Mouse (Mus musculus) gastrocnemius, postnatal 14 days (tissue): ENCODE results near the gene S100a3. TPM values are rescaled to one million over a fixed set of nuclear protein-coding genes. Genes with fewer than 3 reads are reported as not detected.

Experiments used
- DNase-seq: peaks from one replicate; pipeline ENCODE4 v3.0.0; 2021; ENCODE audit warnings: mixed read lengths
- intact Hi-C: fragments of 180-260 bp; cut with DNase I; formaldehyde crosslinking; loops from one replicate; pipeline ENCODE4 v1.15.1; 2025; ENCODE audit warnings: low total_unique reads
- total RNA-seq, 2 experiments: library from RNA; stranded (reverse); gene quantifications; 2 replicates each; pipeline ENCODE4 v1.2.3; 2021

The S100a3 gene
- total RNA-seq, 2 experiments from 2014 or later: 0.45 TPM; not detected in 1

DNA sequence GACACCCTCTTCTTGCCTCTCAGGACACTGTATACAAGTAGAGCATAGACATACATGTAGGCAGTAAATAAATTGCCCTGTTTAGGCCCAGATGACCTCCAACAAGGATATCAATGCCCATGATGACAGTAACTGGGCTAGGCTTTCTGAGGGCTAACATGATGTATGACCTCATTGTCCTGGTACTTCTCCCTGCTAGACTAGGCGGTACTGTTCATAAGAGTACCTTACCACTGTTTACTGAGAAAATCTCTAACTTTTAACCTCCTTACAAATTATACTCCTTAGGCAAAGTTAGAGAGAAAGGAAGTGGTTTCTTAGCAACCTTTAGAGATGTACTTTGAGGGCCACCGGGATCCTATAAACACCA lies 10.0 kb upstream of the S100a3 start:
- DNase-seq: no peak
- intact Hi-C loops: no loop called here

DNA sequence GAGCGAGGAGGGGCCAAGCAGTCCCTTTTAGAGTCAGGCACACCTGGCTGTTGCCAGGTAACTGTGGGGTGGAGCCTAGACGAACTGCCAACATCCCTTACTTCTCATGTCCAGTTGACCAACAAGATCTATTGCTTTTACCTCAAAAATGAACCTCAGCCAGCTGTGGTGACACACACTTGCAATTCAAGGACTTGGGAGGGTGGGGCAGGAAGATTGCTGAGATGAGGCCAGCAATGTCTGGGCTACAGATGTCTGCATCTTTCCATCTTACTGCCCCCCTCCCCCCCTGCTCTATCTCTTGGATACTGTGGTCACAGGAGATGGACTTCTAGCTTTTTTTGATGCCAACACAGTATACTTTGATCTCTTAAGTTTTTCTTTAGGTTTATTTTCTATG lies 8.1 kb upstream of the S100a3 start:
- DNase-seq: no peak
- intact Hi-C loops: no loop called here

DNA sequence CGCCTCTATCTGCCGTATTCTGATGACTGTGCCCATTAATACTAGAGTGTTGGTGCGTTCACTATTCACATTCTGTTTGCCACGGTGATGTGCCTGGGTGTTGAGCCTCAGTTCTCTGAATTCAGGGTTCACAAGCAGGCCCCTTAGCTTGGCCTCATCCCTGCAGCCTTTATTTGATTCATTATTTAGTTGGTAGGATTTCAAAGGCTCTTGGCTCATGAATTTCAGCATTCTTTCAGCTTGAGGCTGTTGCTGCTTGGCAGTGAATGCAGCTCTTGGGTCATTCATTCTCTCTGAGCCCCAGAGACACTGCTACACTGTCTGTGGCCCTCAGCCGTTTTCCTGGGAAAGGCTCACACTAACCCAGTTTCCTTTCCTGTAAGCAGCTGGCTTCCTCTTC lies 4.4 kb upstream of the S100a3 start:
- intact Hi-C loops: no loop called here
- DNase-seq: peak; percentile 56

GRCm38 (mm10) chr3:90574691-90575090 lies 14.3 kb downstream of the S100a3 start:
- peak; percentile 48 for DNase-seq
- intact Hi-C loops: no loop called here

DNA sequence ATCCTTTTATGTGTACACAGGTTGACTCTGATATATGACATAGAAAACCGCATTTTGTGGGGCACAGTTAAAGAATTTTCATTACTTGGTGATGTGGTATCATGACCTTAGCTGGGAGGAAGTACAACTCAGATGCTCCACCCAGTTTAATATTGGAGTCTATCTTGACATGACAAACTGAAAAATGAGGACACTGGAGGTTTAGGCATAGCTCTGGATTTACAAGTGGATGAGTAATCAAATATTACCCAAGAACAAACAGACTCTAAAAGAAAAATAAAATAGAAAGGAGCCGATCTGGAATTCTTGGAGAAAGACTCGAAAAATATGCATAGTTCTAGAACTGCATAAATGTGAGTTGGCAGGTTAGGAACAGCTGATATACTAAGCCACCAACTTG lies 14.9 kb downstream of the S100a3 start:
- no peak for DNase-seq
- intact Hi-C loops: no loop called here

DNA sequence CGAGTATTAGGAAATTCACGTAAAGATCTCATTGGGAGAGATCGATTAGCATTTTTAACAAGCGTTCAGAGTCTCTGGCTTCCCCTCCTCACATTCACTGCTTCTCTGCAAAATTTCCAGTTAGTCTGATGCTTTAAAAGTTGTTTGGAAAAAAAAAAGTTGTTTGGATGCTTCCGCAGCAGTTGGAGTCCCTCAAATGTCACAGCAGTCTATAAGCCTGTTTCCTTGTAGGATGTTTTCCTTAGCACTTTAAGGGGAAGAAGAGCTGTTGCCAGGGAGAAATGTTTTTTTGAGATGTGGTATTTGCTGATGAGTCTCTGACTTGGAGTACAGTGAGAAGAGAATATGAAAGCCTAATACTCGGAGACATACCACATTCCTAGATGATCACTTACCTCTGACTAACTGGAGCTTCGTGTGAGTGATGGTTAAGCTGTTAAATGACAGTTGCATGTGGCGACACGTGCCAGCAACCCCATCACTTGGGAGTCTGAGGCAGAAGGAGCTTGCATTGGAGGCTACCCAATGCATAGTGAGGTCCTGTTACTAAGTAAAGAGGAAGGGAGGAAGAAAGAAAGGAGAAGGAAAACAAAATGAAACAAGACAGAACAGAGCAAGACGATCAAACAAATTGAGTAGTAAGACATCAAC lies 16.1 kb downstream of the S100a3 start:
- DNase-seq: no peak
- intact Hi-C loops: no loop called here

DNA sequence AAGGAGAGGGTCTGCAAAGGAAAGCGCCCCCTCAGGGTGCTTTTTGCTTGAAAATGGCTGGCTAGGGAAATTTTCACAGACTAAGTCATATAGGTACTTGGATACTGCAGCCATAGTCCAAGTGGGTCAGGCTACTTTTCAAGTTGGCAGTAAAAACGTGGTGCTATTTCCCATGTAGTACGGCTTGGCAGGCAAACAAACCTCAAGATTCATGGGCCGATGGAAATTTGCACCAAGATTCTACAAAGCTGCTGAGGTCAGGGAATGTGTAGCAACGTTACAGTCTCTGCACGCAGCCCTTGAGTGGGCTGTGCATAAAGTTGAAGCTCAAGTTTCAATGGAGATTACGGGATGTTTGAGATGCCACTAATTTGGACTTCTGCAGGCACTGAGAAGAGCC lies 19.1 kb downstream of the S100a3 start:
- no peak for DNase-seq
- intact Hi-C loops: no loop called here

GRCm38 (mm10) chr3:90581141-90581540 lies 20.8 kb downstream of the S100a3 start:
- DNase-seq: no peak
- intact Hi-C loops: loop anchor here (5.0 kb wide), 2 partner anchors 36 to 54 kb away; partner anchors contain the start of gene S100a14

GRCm38 (mm10) chr3:90582156-90582555 lies 21.8 kb downstream of the S100a3 start:
- DNase-seq: no peak
- intact Hi-C loops: loop anchor here (5.0 kb wide), 2 partner anchors 35 to 55 kb away; partner anchors contain the start of gene S100a14

DNA sequence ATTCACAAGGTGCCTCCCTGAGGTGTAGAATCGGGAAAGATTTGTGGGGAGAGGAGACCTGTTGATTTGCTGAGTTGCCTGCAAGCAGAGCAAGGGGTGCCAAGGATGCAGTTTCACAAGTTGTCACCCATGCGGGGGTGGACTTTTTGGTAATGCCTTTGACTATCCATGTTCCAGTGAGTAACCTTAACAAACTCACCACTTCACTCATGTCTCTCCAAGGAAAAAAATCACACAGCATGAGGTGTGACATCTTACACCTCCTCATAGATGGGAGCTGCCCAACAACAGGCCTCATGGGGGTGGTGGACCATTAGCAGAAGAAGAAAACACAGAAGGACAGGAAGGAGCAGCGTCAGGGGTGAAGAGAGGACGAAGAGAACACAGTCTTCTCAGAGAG lies 22.2 kb downstream of the S100a3 start:
- DNase-seq: no peak
- intact Hi-C loops: loop anchor here (5.0 kb wide), 2 partner anchors 35 to 55 kb away; partner anchors contain the start of gene S100a14

DNA sequence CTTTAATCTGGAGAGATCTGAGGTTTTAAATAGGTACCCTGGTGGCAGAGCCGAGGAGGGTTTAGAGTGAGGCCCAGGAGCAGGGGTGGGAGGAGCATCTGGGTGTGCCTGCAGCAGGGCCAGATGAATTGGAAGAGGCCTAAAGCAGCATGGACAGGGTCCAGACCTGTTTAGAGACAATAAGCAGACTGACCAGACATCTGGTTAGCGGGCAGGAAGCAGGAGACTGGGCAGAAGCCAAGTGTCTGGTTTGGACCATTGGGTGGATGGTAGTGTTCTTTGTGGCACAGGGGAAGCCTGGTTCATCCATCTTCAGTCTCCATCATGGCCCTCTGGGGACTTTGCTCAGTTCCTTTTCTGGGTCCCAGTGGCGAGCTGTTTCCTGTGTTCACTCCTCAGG lies 23.5 kb downstream of the S100a3 start:
- no peak for DNase-seq
- intact Hi-C loops: loop anchor here (5.0 kb wide), 2 partner anchors 33 to 57 kb away; partner anchors contain the start of gene S100a14

DNA sequence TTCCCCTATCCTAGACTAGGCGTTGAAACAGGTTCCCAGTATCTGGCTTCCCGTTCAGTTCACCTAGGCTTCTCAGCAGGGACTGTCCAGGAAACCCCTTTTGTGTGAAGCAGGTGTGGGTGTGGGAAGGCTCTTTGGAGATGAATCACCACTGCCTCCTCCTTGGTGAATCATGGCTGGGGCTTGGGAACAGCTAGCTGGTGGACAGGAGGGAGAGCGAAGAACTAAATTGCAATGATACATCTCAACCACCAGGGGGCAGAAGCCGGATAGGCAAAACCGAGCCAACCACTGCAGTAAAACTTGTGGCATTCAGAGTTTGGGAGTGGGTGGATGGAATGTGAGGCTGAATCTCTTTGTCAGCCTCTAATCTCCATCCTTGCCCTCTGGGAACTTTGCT lies 25.2 kb downstream of the S100a3 start:
- intact Hi-C loops: no loop called here
- DNase-seq: peak; percentile 63

- intact Hi-C loops: no loop called here
- DNase-seq: no peak
Observed at GRCm38 (mm10) chr3:90586016-90586643, 25.8 kb downstream of the S100a3 start.

GRCm38 (mm10) chr3:90586906-90587305 lies 26.5 kb downstream of the S100a3 start:
- DNase-seq: peak; percentile 83
- intact Hi-C loops: no loop called here

GRCm38 (mm10) chr3:90587361-90588101 lies 27.2 kb downstream of the S100a3 start:
- peak; percentile 11 for DNase-seq
- intact Hi-C loops: no loop called here

DNA sequence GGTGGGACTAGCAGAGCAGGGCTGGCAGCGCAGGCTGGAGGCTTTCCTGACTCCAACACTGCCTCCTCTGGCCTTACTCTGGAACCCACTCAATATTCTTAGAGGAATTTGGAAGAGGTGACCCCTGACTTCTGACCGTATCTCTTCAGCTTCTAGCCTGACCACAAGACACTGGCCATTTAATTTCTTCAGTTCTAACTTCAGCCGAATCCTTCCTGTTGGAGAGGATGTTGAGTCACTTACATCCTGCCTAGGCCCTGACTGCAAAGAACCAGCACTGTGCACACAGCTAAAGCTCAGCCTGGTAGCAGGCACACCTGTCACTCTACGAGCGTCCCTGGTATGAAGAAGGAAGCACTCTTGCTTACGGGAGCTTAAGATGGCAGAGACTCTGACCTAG lies 29.0 kb downstream of the S100a3 start:
- DNase-seq: no peak
- intact Hi-C loops: no loop called here

DNA sequence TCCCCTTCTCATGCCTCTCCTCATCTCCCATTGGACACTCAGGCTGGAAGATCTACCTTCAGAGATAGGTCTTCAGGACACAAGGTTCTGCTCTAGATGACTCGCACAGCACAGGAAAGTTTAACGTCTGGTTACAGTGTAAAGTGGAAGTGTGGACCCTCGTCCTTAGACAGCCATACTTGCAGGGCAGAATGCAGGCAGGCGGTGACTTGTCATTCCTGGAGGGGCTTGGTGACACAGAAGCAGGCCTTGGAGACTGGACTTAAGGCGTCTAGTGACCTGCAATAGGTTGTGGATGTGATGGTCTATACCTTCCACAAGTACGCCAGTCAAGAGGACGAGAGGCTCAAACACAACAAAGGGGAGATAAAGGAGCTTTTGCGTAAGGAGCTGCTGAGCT lies 29.6 kb downstream of the S100a3 start, which contains the start of gene S100a2:
Gene S100a2, plus strand, starts transcription at position 301 of the 400 bp plus-strand sequence.
- intact Hi-C loops: no loop called here
- DNase-seq: no peak

- intact Hi-C loops: no loop called here
- DNase-seq: no peak
Observed at GRCm38 (mm10) chr3:90594466-90594865, 34.1 kb downstream of the S100a3 start.

DNA sequence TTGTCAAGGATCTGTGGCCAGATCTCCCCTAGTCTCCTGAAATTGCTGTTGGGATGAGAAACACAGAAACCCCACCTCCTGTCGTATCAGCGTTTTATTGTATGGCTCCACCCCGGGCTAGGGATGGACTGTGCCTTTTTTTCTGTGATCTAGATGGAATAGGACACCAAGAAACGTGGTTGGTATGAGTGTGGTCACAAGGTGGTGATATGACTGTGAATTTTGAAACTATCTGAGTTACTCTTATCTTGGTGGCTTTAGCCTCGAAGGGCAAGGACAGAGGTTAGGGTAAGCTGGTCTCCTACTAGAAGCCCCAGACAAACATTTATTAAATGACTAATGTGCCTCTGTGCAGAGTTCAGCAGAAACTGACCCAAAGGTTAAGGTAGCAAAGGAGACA lies 35.2 kb downstream of the S100a3 start:
- DNase-seq: no peak
- intact Hi-C loops: no loop called here

GRCm38 (mm10) chr3:90596810-90597209 lies 36.4 kb downstream of the S100a3 start:
- intact Hi-C loops: no loop called here

DNA sequence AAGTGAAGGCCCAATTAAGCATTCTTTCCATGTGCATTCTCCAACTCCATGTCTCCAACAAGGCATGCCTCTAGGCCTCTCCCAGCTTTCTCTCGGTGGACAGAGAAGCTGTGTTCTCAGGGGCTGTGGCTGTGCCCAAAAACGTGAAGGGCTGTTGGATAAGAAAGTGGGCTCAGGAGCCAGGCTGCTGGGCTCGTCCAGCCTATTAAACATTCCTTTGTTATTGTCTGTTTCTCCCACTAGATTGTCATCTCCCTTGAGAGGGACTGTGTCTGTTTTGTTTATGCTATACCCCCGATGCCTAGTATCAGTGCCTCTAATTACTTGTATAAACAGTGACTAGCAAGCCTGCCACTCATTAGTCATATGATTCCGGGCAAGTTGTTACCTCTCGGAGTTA lies 37.4 kb downstream of the S100a3 start:
- no peak for DNase-seq
- intact Hi-C loops: no loop called here

More at GRCm38 (mm10) chr3:90596810-90597209, 36.4 kb downstream of the S100a3 start:
- no peak for DNase-seq
